Mouse (Mus musculus) liver, embryonic 14.5 days (tissue): ENCODE data around the gene Mybpc3. TPM values are rescaled to one million over a fixed set of nuclear protein-coding genes. Genes with fewer than 3 reads are reported as not detected.

Experiments used
- ATAC-seq: fragments of 200-750 bp; cut with Nextera tagmentation; 2 replicates; pipeline ENCODE4 v1.8.0; 2017; ENCODE audit warnings: moderate number of reproducible peaks, mild to moderate bottlenecking, moderate library complexity; ENCODE audit not compliant: insufficient read depth
- DNase-seq, 3 experiments: peaks; one replicate each; pipeline ENCODE4 v3.0.0-alpha.2; 2012 to 2013; ENCODE audit warnings: low read depth in 3 of 3, low spot score in 3 of 3
- H3K27ac ChIP-seq: fragments of 300-500 bp; sonication (generic); 2 replicates; pipeline ENCODE4 v1.5.1; 2014; ENCODE audit warnings: moderate library complexity, mild to moderate bottlenecking, control low read depth, inconsistent platforms
- H3K27me3 ChIP-seq: fragments of 300-500 bp; sonication (generic); 2 replicates; pipeline ENCODE4 v1.6.1; 2014; ENCODE audit warnings: mild to moderate bottlenecking, low read length, moderate library complexity; ENCODE audit not compliant: control insufficient read depth, insufficient read depth
- H3K36me3 ChIP-seq: fragments of 300-500 bp; sonication (generic); replicated peaks from 2 replicates; pipeline ENCODE4 v1.6.1; 2014; ENCODE audit warnings: low read depth; ENCODE audit not compliant: control insufficient read depth, insufficient read depth
- H3K4me1 ChIP-seq, 2 experiments: fragments of 200-500 bp in 1 of 2; fragments of 300-500 bp in 1 of 2; sonication (generic) in 1 of 2; replicated peaks; 2 replicates each; pipeline ENCODE4 v1.6.1; 2012 to 2014; ENCODE audit warnings: antibody characterized with exemption in 1 of 2, inconsistent platforms in 1 of 2, low read length in 1 of 2; ENCODE audit not compliant: control insufficient read depth in 2 of 2, insufficient read depth in 2 of 2
- H3K4me2 ChIP-seq: fragments of 300-500 bp; sonication (generic); 2 replicates; pipeline ENCODE4 v1.6.1; 2014; ENCODE audit warnings: low read depth, mild to moderate bottlenecking, control low read depth, moderate library complexity
- H3K4me3 ChIP-seq, 2 experiments: fragments of 200-500 bp in 1 of 2; fragments of 300-500 bp in 1 of 2; sonication (generic) in 1 of 2; 2 replicates each; pipeline ENCODE4 v1.5.1; 2012 to 2014; ENCODE audit warnings: low read depth in 2 of 2, low read length in 2 of 2, mild to moderate bottlenecking in 2 of 2, control low read depth in 1 of 2, inconsistent platforms in 1 of 2, moderate library complexity in 1 of 2; ENCODE audit not compliant: insufficient read depth in 1 of 2
- H3K9ac ChIP-seq: fragments of 300-500 bp; sonication (generic); replicated peaks from 2 replicates; pipeline ENCODE4 v1.6.1; 2014; ENCODE audit warnings: mild to moderate bottlenecking, control low read depth, moderate library complexity
- H3K9me3 ChIP-seq: fragments of 300-500 bp; sonication (generic); 2 replicates; pipeline ENCODE4 v1.6.1; 2016; ENCODE audit warnings: low read length, mixed read lengths; ENCODE audit not compliant: control insufficient read depth
- CTCF ChIP-seq: IDR thresholded peaks from 2 replicates; pipeline ENCODE4 v1.5.1; 2016; ENCODE audit warnings: antibody characterized with exemption, low read depth, control low read depth
- EP300 ChIP-seq: IDR thresholded peaks from 2 replicates; pipeline ENCODE4 v1.6.1; 2016; ENCODE audit warnings: antibody characterized with exemption, low read depth
- WGBS: fragments of 180-500 bp; shearing (Covaris S2); extraction: QIAGEN DNeasy Blood & Tissue Kit; methylation state at CpG from one replicate; pipeline ENCODE4 v1.1.7; 2014; ENCODE audit not compliant: insufficient replicate concordance; 5-methylcytosine and 5-hydroxymethylcytosine counted together
- polyA plus RNA-seq, 2 experiments: library from polyadenylated mRNA; depleted of rRNA in 1 of 2; stranded (reverse) in 1 of 2; unstranded in 1 of 2; fragments of >200 nt; fragmentation: Nextera tagmentation in 1 of 2; extraction: Ambion mirVana in 1 of 2; gene quantifications; 2 replicates each; pipeline versions ENCODE4 v1.2.1 to v1.2.3; 2012 to 2014

The Mybpc3 gene
- polyA plus RNA-seq, 2 experiments: 0.04 TPM; not detected in 1

DNA sequence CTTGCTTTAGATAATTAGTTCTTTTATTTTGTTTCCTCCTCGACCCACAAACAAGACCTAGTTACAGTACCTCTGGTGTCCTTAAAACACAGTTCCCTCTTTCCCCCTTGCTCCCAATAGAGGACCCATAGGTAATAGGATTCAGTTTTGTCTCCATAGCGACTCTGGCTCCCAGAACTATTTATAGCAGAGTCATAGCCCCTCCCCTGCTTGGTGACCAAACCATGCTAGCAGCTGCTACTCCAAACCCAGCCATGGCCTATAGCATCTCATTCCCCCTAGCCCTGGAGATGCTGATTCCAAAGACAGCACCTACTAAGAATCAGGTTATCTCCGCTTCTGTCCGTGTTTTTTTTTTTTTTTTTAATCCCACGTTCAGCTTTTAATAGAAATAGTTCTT is 62.8 kb downstream of the Mybpc3 start:
- WGBS: 62% methylated on average over 5 of the region's 5 CpGs
- Histone ChIP-seq H3K9me3 (no peaks in the 10 kb centered on the region), H3K4me1 (peaks cover 7 to 11% of the 10 kb centered on the region in 2 experiments), H3K27me3 (no peaks in the 10 kb centered on the region), H3K9ac (no peak overlapping the region), H3K27ac (no peak overlapping the region), H3K4me2 (no peak overlapping the region), H3K36me3 (no peaks in the 10 kb centered on the region), H3K4me3 (no peak overlapping the region)
- DNase-seq (no peak), ATAC-seq (no peak)
- TF ChIP-seq EP300 (no peak), CTCF (no peak)

DNA sequence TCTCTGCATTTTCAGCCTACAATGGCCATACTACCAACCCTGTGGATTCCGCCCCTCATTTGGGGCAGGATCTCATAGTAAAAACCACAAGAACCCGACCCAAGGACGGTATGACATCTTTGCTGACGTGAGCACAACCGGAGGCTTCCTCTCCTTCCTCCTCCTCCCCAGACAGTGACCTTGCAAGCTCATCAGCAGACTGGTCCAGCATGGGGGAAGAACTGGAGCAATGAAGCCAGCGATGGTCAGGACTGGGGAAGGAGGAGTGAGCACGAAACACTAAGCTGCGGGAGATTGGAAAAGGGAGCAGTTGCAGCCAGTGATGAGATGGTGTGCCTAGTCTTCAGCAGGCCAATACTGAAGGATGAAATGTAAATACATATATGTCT is 64.1 kb downstream of the Mybpc3 start:
- WGBS: 8% methylated on average over 8 of the region's 8 CpGs
- Histone ChIP-seq H3K27me3 (no peaks in the 10 kb centered on the region), H3K4me2 (peak overlapping the region; percentile 99), H3K4me3 (peak overlapping the region; percentile 61 to 98), H3K36me3 (no peaks in the 10 kb centered on the region), H3K9ac (peak overlapping the region; percentile 89), H3K9me3 (no peaks in the 10 kb centered on the region), H3K27ac (no peak overlapping the region), H3K4me1 (peaks cover 7 to 11% of the 10 kb centered on the region in 2 experiments)
- TF ChIP-seq EP300 (no peak), CTCF (no peak)
- DNase-seq (no peak), ATAC-seq (no peak)

DNA sequence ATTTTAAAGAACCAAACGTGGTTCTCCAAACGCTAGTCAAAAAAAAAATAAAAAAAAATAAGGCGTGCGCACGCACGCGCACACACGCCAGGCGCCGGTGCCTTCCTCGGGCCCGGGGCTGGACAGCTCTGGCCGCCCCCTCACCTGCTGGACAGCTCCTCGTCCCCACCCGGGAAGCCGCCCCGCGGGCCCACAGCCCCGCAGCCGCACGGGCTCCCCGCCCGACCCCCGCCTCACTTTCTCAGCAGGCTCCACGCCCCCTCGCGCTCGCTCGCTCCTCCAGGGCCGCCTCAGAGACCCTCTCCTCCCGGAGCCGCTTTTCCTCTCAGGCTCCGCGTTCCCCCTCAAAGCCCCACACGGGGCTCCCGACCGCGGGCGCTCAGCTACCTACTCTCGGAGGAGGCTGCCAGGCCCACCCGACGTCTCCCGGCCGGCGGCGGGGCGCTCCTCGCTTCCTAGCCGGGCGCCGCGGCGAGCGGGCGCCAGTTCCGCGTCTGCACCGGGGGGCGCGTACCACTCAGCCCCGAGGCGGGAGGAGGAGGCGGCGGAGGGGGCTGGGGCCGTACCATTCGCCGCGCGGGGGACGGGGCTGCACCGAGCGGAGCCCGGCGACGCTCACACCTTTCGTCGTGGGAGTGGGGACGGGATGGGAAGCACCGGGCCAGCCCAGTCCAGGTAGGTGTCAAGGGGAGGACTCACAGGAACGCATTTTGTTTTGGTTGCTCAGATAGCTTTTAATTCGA is 64.6 kb downstream of the Mybpc3 start:
- ATAC-seq (peak; percentile 91), DNase-seq (peak in 1 of 3 experiments; percentile 54)
- Histone ChIP-seq H3K9ac (peak overlapping the region; percentile 89), H3K27ac (peak overlapping the region; percentile 34), H3K4me3 (peak overlapping the region; percentile 61 to 98), H3K36me3 (no peaks in the 10 kb centered on the region), H3K4me1 (peaks cover 7 to 11% of the 10 kb centered on the region in 2 experiments), H3K4me2 (peak overlapping the region; percentile 99), H3K9me3 (no peaks in the 10 kb centered on the region), H3K27me3 (no peaks in the 10 kb centered on the region)
- under 1% methylated on average over 79 of the region's 81 CpGs for WGBS
- TF ChIP-seq CTCF (no peak), EP300 (no peak)

DNA sequence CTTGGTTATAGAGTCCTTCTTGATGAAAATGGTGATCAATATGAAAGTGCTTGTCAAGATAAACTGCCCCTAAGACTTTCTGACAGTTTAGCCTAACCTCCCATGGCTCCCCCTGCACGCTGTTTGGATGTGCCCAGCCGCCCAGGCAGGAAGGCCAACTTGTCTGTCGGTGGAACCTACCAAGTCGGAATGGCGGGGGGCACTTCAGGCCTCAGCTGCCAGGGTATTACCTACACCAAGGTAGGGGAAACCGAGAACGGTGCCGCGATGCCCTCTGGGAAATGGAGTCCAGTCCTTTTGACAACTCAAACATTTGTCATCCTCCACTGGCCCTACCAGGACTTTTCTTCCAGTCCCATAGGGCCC is 65.2 kb downstream of the Mybpc3 start:
- ATAC-seq (peak; percentile 96), DNase-seq (peak; percentile 97 to 98 (median 97))
- WGBS: 2% methylated on average over 9 of the region's 9 CpGs
- Histone ChIP-seq H3K27ac (peak overlapping the region; percentile 79), H3K4me3 (peak overlapping the region; percentile 61 to 98), H3K4me2 (peak overlapping the region; percentile 99), H3K36me3 (no peaks in the 10 kb centered on the region), H3K27me3 (no peaks in the 10 kb centered on the region), H3K4me1 (peaks cover 7 to 11% of the 10 kb centered on the region in 2 experiments), H3K9ac (peak overlapping the region; percentile 89), H3K9me3 (no peaks in the 10 kb centered on the region)
- TF ChIP-seq EP300 (no peak), CTCF (0 out of 2 replicates have a peak, but pooled peaks have one; percentile 13)

DNA sequence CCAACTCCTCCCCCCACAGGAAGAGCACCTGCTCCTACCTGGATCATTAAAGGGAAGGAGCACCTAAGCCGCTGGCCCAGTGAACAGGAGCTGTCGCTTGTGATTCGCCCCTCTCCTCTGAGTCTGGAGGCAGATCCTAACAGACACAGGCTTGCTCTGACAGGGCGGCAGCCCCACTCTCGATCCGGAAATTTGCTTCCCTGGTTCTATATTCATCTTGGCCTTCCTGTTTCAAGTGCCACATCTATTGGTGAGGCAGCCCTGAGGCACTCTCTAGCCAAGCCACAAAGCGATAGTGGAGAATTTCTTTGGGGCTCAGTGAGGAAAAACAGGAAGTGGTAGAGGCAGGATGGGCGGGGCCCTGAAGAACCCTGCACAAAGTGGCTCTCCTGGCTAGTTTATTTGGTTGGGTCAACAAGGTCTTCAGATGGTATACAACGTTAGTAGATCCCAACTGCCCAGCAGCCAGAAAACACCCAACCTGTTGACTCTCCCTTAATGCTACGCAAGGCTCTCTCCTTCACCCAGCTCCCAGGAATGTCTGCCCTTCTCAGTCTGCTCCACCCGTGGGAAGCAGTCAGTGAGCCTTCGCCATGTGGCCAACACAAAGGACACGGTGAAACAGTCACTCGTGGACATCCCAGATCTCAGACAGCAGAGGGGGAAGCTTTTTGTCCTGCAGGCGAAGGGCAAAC is 65.9 kb downstream of the Mybpc3 start, which contains the start of gene Madd:
Madd (minus strand) TSS at position 127 of the 695 bp plus-strand sequence.
- Histone ChIP-seq H3K4me1 (peaks cover 7 to 11% of the 10 kb centered on the region in 2 experiments), H3K9me3 (no peaks in the 10 kb centered on the region), H3K27me3 (no peaks in the 10 kb centered on the region), H3K27ac (peak within 1 kb of the TSS; percentile 79), H3K36me3 (no peaks in the 10 kb centered on the region), H3K4me2 (peak within 1 kb of the TSS; percentile 99), H3K4me3 (peak within 1 kb of the TSS; percentile 61 to 98), H3K9ac (peak within 1 kb of the TSS; percentile 89)
- DNase-seq (peak in 2 of 3 experiments; percentile 48 to 57), ATAC-seq (peak; percentile 24; the same call in 1 of the 2 replicates)
- 20% methylated on average over 15 of the region's 15 CpGs for WGBS
- TF ChIP-seq EP300: no peak
- TF ChIP-seq CTCF: no peak

Other genes with a start within 250 kb of the Mybpc3 start
- 1.9 and 2.2 TPM in 2 replicates for gene C1qtnf4, start 232.3 kb upstream of the Mybpc3 start, polyA plus RNA-seq (2012; rRNA removed)
- gene C1qtnf4, start 232.3 kb upstream of the Mybpc3 start, polyA plus RNA-seq (2014; fragmentation: Nextera tagmentation; extraction: Ambion mirVana): 2.5 and 2.7 TPM in 2 replicates
- 7.9 and 8.8 TPM in 2 replicates for gene Kbtbd4, start 213.4 kb upstream of the Mybpc3 start, polyA plus RNA-seq (2012; rRNA removed)
- gene Kbtbd4, start 213.4 kb upstream of the Mybpc3 start, polyA plus RNA-seq (2014; fragmentation: Nextera tagmentation; extraction: Ambion mirVana): 13.4 and 14.6 TPM in 2 replicates
- 73.4 and 79.0 TPM in 2 replicates for gene Ndufs3, start 213.3 kb upstream of the Mybpc3 start, polyA plus RNA-seq (2012; rRNA removed)
- 138 and 144 TPM in 2 replicates for gene Ndufs3, start 213.3 kb upstream of the Mybpc3 start, polyA plus RNA-seq (2014; fragmentation: Nextera tagmentation; extraction: Ambion mirVana)
- 35.6 and 37.9 TPM in 2 replicates for gene Celf1, start 177.8 kb upstream of the Mybpc3 start, polyA plus RNA-seq (2012; rRNA removed)
- gene Celf1, start 177.8 kb upstream of the Mybpc3 start, polyA plus RNA-seq (2014; fragmentation: Nextera tagmentation; extraction: Ambion mirVana): 33.5 and 38.4 TPM in 2 replicates
- 0.55 and 0.78 TPM in 2 replicates for gene Rapsn, start 82.5 kb upstream of the Mybpc3 start, polyA plus RNA-seq (2012; rRNA removed)
- 0.62 and 1.1 TPM in 2 replicates for gene Rapsn, start 82.5 kb upstream of the Mybpc3 start, polyA plus RNA-seq (2014; fragmentation: Nextera tagmentation; extraction: Ambion mirVana)
- gene Psmc3, start 64.1 kb upstream of the Mybpc3 start, polyA plus RNA-seq (2012; rRNA removed): 77.7 and 126 TPM in 2 replicates
- gene Psmc3, start 64.1 kb upstream of the Mybpc3 start, polyA plus RNA-seq (2014; fragmentation: Nextera tagmentation; extraction: Ambion mirVana): 174 and 186 TPM in 2 replicates
- 11.1 and 11.2 TPM in 2 replicates for gene Slc39a13, start 47.7 kb upstream of the Mybpc3 start, polyA plus RNA-seq (2012; rRNA removed)
- 8.1 and 8.4 TPM in 2 replicates for gene Slc39a13, start 47.7 kb upstream of the Mybpc3 start, polyA plus RNA-seq (2014; fragmentation: Nextera tagmentation; extraction: Ambion mirVana)
- gene Spi1, start 35.8 kb upstream of the Mybpc3 start, polyA plus RNA-seq (2012; rRNA removed): 13.3 and 20.5 TPM in 2 replicates
- gene Spi1, start 35.8 kb upstream of the Mybpc3 start, polyA plus RNA-seq (2014; fragmentation: Nextera tagmentation; extraction: Ambion mirVana): 12.4 and 15.6 TPM in 2 replicates
- 6.3 and 7.1 TPM in 2 replicates for gene Madd, start 65.7 kb downstream of the Mybpc3 start, polyA plus RNA-seq (2012; rRNA removed)
- 2.7 and 4.8 TPM in 2 replicates for gene Madd, start 65.7 kb downstream of the Mybpc3 start, polyA plus RNA-seq (2014; fragmentation: Nextera tagmentation; extraction: Ambion mirVana)
- gene Nr1h3, start 84.7 kb downstream of the Mybpc3 start, polyA plus RNA-seq (2012; rRNA removed): 14.0 and 14.2 TPM in 2 replicates
- gene Nr1h3, start 84.7 kb downstream of the Mybpc3 start, polyA plus RNA-seq (2014; fragmentation: Nextera tagmentation; extraction: Ambion mirVana): 12.7 and 14.3 TPM in 2 replicates
- 5.9 and 7.2 TPM in 2 replicates for gene Acp2, start 84.7 kb downstream of the Mybpc3 start, polyA plus RNA-seq (2012; rRNA removed)
- 8.9 and 10.1 TPM in 2 replicates for gene Acp2, start 84.7 kb downstream of the Mybpc3 start, polyA plus RNA-seq (2014; fragmentation: Nextera tagmentation; extraction: Ambion mirVana)
- gene Ddb2, start 118.8 kb downstream of the Mybpc3 start, polyA plus RNA-seq (2012; rRNA removed): 8.5 and 9.0 TPM in 2 replicates
- 4.9 and 5.9 TPM in 2 replicates for gene Ddb2, start 118.8 kb downstream of the Mybpc3 start, polyA plus RNA-seq (2014; fragmentation: Nextera tagmentation; extraction: Ambion mirVana)
- gene Pacsin3, start 137.8 kb downstream of the Mybpc3 start, polyA plus RNA-seq (2012; rRNA removed): 8.1 and 11.2 TPM in 2 replicates
- gene Pacsin3, start 137.8 kb downstream of the Mybpc3 start, polyA plus RNA-seq (2014; fragmentation: Nextera tagmentation; extraction: Ambion mirVana): 8.8 and 10.2 TPM in 2 replicates
- 20.9 and 25.5 TPM in 2 replicates for gene Arfgap2, start 146.8 kb downstream of the Mybpc3 start, polyA plus RNA-seq (2012; rRNA removed)
- gene Arfgap2, start 146.8 kb downstream of the Mybpc3 start, polyA plus RNA-seq (2014; fragmentation: Nextera tagmentation; extraction: Ambion mirVana): 50.2 and 54.4 TPM in 2 replicates